Mouse (Mus musculus): ENCODE measurements at regions not wholly inside any gene's neighbourhood (a gene's known extent, or its start where the extent isn't known, plus 50 kb on each side); places are given as distances from the start of the nearest gene placed in this dataset.
"Not testable (repeated sequence)": the region's sequence is repeated elsewhere in the genome, so short reads cannot be mapped to it uniquely, and the experiment has no call there.

- DNase-seq (ENCODE audit: low spot score in 2 of 2): no peak
These were observed 381.0 kb downstream of the Kif2b start for GRCm38 (mm10) chr11:91196351-91196750.

GRCm38 (mm10) chr11:91167336-91167735 lies 410.0 kb downstream of the Kif2b start:
- not testable (repeated sequence) for DNase-seq (ENCODE audit: low spot score in 2 of 2)

GRCm38 (mm10) chr11:91133753-91134270 lies 443.5 kb downstream of the Kif2b start:
- peak; percentile 9 to 14 for DNase-seq (ENCODE audit: low spot score in 2 of 2)

GRCm38 (mm10) chr11:91132771-91133380 lies 444.5 kb downstream of the Kif2b start:
- no peak for DNase-seq (ENCODE audit: low spot score in 2 of 2)

- no peak for DNase-seq (ENCODE audit: low spot score in 2 of 2)
These were observed 443.8 kb upstream of the Tom1l1 start for GRCm38 (mm10) chr11:91131960-91132359.

GRCm38 (mm10) chr11:91098186-91098585 lies 410.0 kb upstream of the Tom1l1 start:
- peak; percentile 12 to 35 for DNase-seq (ENCODE audit: low spot score in 2 of 2)

- no peak for DNase-seq (ENCODE audit: low spot score in 2 of 2)
These were observed 409.4 kb upstream of the Tom1l1 start for GRCm38 (mm10) chr11:91097552-91097951.

- DNase-seq (ENCODE audit: low spot score in 2 of 2): no peak
These were observed 408.0 kb upstream of the Tom1l1 start for GRCm38 (mm10) chr11:91096000-91096652.

GRCm38 (mm10) chr11:91065365-91065764 lies 377.2 kb upstream of the Tom1l1 start:
- no peak for DNase-seq (ENCODE audit: low spot score in 2 of 2)

GRCm38 (mm10) chr11:91056966-91057597 lies 368.9 kb upstream of the Tom1l1 start:
- no peak for DNase-seq (ENCODE audit: low spot score in 2 of 2)

- DNase-seq (ENCODE audit: low spot score in 2 of 2): no peak
These were observed 365.2 kb upstream of the Tom1l1 start for GRCm38 (mm10) chr11:91053321-91053720.

- DNase-seq (ENCODE audit: low spot score in 2 of 2): no peak
These were observed 363.5 kb upstream of the Tom1l1 start for GRCm38 (mm10) chr11:91051646-91052045.

- no peak for DNase-seq (ENCODE audit: low spot score in 2 of 2)
These were observed 353.3 kb upstream of the Tom1l1 start for GRCm38 (mm10) chr11:91041486-91041885.

Data from layer of hippocampus, postnatal 10 days (tissue).